Mouse (Mus musculus) spleen, adult 2 months (tissue): ENCODE results near the gene Tlr8.

Source experiments
- CTCF ChIP-seq: fragments of 200-500 bp; IDR thresholded peaks from 2 replicates; pipeline ENCODE4 v1.5.1; 2011; ENCODE audit warnings: mild to moderate bottlenecking, inconsistent platforms; ENCODE audit not compliant: insufficient read depth, insufficient read length, insufficient replicate concordance; ENCODE audit errors: extremely low read depth
- POLR2A ChIP-seq: fragments of 200-500 bp; IDR thresholded peaks from 2 replicates; pipeline ENCODE4 v1.6.1; 2011; ENCODE audit warnings: low read depth, low read length, inconsistent platforms

DNA sequence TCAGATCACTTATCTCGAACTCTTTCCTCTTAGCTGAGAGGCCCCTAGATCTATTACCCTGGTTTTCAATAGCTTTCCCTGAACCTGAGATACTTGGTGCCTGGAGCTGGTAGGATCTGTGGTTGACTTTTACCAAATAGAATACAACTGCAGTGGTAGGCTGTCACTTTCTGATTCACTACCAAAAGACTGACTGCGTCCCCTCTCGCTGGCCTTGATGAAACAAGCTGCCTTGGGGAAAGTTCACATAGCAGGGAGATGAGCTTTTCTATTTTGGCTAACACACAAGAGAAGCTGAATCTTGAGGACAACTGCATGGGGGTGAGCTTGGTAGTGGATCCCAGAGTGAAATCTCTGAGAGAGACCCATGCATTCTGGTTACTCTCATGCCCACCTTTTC lies 22.4 kb downstream of the Tlr8 start:
- TF ChIP-seq POLR2A, result no peak
- TF ChIP-seq CTCF, result no peak
